Mouse (Mus musculus) small intestine, adult 2 months (tissue): Measurements from ENCODE around the gene B4galt2. TPM values are rescaled to one million over a fixed set of nuclear protein-coding genes. Genes with fewer than 3 reads are reported as not detected.

Experiments used
- H3K27ac ChIP-seq: fragments of 200-500 bp; 2 replicates; pipeline ENCODE4 v1.5.1; 2012; ENCODE audit warnings: low read depth, low read length, control low read depth, inconsistent platforms; ENCODE audit not compliant: insufficient read depth
- H3K27me3 ChIP-seq: fragments of 200-500 bp; 2 replicates; pipeline ENCODE4 v1.6.1; 2012; ENCODE audit warnings: mild to moderate bottlenecking, moderate library complexity, low read length, inconsistent platforms; ENCODE audit not compliant: control insufficient read depth, insufficient read depth
- H3K36me3 ChIP-seq: fragments of 200-500 bp; 2 replicates; pipeline ENCODE4 v1.6.1; 2012; ENCODE audit warnings: mild to moderate bottlenecking, low read length, control low read depth, inconsistent platforms; ENCODE audit not compliant: control insufficient read depth, insufficient read depth
- H3K4me1 ChIP-seq: fragments of 200-500 bp; 2 replicates; pipeline ENCODE4 v1.6.1; 2012; ENCODE audit warnings: low read length, inconsistent platforms, mixed read lengths; ENCODE audit not compliant: control insufficient read depth, insufficient read depth, insufficient read length
- H3K4me3 ChIP-seq: fragments of 200-500 bp; 2 replicates; pipeline ENCODE4 v1.5.1; 2012; ENCODE audit warnings: low read depth, mild to moderate bottlenecking, control low read depth, inconsistent platforms, low read length, moderate library complexity
- CTCF ChIP-seq: fragments of 200-500 bp; IDR thresholded peaks from 2 replicates; pipeline ENCODE4 v1.5.1; 2012; ENCODE audit warnings: low read depth, mild to moderate bottlenecking, control low read depth, inconsistent platforms, low read length, moderate library complexity, mixed read lengths; ENCODE audit not compliant: insufficient replicate concordance, insufficient read length; ENCODE audit errors: extremely low read depth
- POLR2A ChIP-seq: fragments of 200-500 bp; IDR thresholded peaks from 2 replicates; pipeline ENCODE4 v1.6.1; 2012; ENCODE audit warnings: low read depth, mild to moderate bottlenecking, control low read depth, inconsistent platforms, low read length, moderate library complexity
- WGBS: fragments of 180-500 bp; shearing (Covaris S2); methylation state at CpG from one replicate; pipeline ENCODE4 v1.1.7; 2018; 5-methylcytosine and 5-hydroxymethylcytosine counted together
- polyA plus RNA-seq: library from polyadenylated mRNA; depleted of rRNA; stranded (reverse); fragments of >200 nt; gene quantifications from 2 replicates; pipeline ENCODE4 v1.2.3, GENCODE M21; 2012

B4galt2 gene
- polyA plus RNA-seq, 1 experiment: 7.5 TPM

GRCm38 (mm10) chr4:117886644-117887043 is 3.4 kb upstream of the B4galt2 start:
- H3K4me3 ChIP-seq: peak overlapping the region; percentile 94
- H3K27ac ChIP-seq: peak overlapping the region; percentile 63
- TF ChIP-seq CTCF (no peak), POLR2A (no peak)

GRCm38 (mm10) chr4:117885994-117886393 is 2.7 kb upstream of the B4galt2 start:
- Histone ChIP-seq H3K27me3 (peaks cover 8% of the 10 kb centered on the region), H3K4me1 (peaks cover 6% of the 10 kb centered on the region), H3K36me3 (peaks cover 17% of the 10 kb centered on the region), H3K4me3 (peak overlapping the region; percentile 94), H3K27ac (no peak overlapping the region)
- WGBS: 84% methylated on average over 9 of the region's 9 CpGs
- TF ChIP-seq POLR2A (no peak), CTCF (no peak)

More at GRCm38 (mm10) chr4:117886644-117887043, 3.4 kb upstream of the B4galt2 start:
- Histone ChIP-seq H3K27me3 (peaks cover 8% of the 10 kb centered on the region), H3K4me1 (peaks cover 7% of the 10 kb centered on the region), H3K36me3 (peaks cover 17% of the 10 kb centered on the region)
- under 1% methylated on average over 24 of the region's 24 CpGs for WGBS

- TF ChIP-seq CTCF (no peak), POLR2A (no peak)
- WGBS: 93% methylated on average over 10 of the region's 10 CpGs
- peaks cover 8% of the 10 kb centered on the region for H3K27me3 ChIP-seq
- H3K27ac ChIP-seq: no peak overlapping the region
- peaks cover 4% of the 10 kb centered on the region; the same call in 1 of the 2 replicates for H3K4me1 ChIP-seq
- H3K36me3 ChIP-seq: peaks cover 17% of the 10 kb centered on the region
- H3K4me3 ChIP-seq: no peak overlapping the region
Observed at GRCm38 (mm10) chr4:117885093-117885492, 1.8 kb upstream of the B4galt2 start.

- H3K4me3 ChIP-seq: no peak overlapping the region
- TF ChIP-seq CTCF (no peak), POLR2A (no peak)
- H3K27me3 ChIP-seq: peaks cover 8% of the 10 kb centered on the region
- no peak overlapping the region for H3K27ac ChIP-seq
- peaks cover 4% of the 10 kb centered on the region; the same call in 1 of the 2 replicates for H3K4me1 ChIP-seq
- 76% methylated on average over 1 of the region's 1 CpGs for WGBS
- H3K36me3 ChIP-seq: peaks cover 17% of the 10 kb centered on the region
Observed at GRCm38 (mm10) chr4:117884146-117884545, 859 bp upstream of the B4galt2 start.

- WGBS: 81% methylated on average over 5 of the region's 5 CpGs
- Histone ChIP-seq H3K27me3 (peaks cover 8% of the 10 kb centered on the region), H3K4me3 (no peak overlapping the region), H3K4me1 (no peaks in the 10 kb centered on the region), H3K27ac (no peak overlapping the region), H3K36me3 (no peaks in the 10 kb centered on the region)
- TF ChIP-seq POLR2A (no peak), CTCF (no peak)
Observed at GRCm38 (mm10) chr4:117878703-117879102, 4.6 kb downstream of the B4galt2 start.

GRCm38 (mm10) chr4:117878301-117878700 is 5.0 kb downstream of the B4galt2 start:
- H3K4me3 ChIP-seq: no peak overlapping the region
- peaks cover 8% of the 10 kb centered on the region for H3K27me3 ChIP-seq
- H3K36me3 ChIP-seq: no peaks in the 10 kb centered on the region
- no peak for TF ChIP-seq CTCF
- no peak for TF ChIP-seq POLR2A
- no peak overlapping the region for H3K27ac ChIP-seq
- H3K4me1 ChIP-seq: no peaks in the 10 kb centered on the region
- 30% methylated on average over 10 of the region's 10 CpGs for WGBS

GRCm38 (mm10) chr4:117873615-117874014 is 9.7 kb downstream of the B4galt2 start:
- H3K4me1 ChIP-seq: peaks cover 3% of the 10 kb centered on the region
- no peaks in the 10 kb centered on the region for H3K27me3 ChIP-seq
- H3K27ac ChIP-seq: no peak overlapping the region
- TF ChIP-seq POLR2A (no peak), CTCF (no peak)
- no peak overlapping the region for H3K4me3 ChIP-seq
- WGBS: 92% methylated on average over 9 of the region's 9 CpGs
- H3K36me3 ChIP-seq: no peaks in the 10 kb centered on the region

- WGBS: 11% methylated on average over 14 of the region's 14 CpGs
- no peak for TF ChIP-seq CTCF
- no peak for TF ChIP-seq POLR2A
- Histone ChIP-seq H3K4me1 (peaks cover 3% of the 10 kb centered on the region), H3K27me3 (no peaks in the 10 kb centered on the region), H3K27ac (no peak within 1 kb of the TSS), H3K36me3 (no peaks in the 10 kb centered on the region), H3K4me3 (peak within 1 kb of the TSS; percentile 56)
Observed at GRCm38 (mm10) chr4:117872471-117872886, 10.8 kb downstream of the B4galt2 start, which contains the start of gene Ccdc24. Gene Ccdc24 (minus strand): TSS chr4:117872557.
